Mouse (Mus musculus) neutrophil, adult 5-6 weeks (primary cell): ENCODE measurements at regions not wholly inside any gene's neighbourhood (a gene's known extent, or its start where the extent isn't known, plus 50 kb on each side); places are given as distances from the start of the nearest gene placed in this dataset.

Source experiments
- ATAC-seq: fragments of 151-379, 151-347 bp; 2 replicates; pipeline ENCODE4 v1.8.0; 2017; ENCODE audit warnings: mild to moderate bottlenecking, moderate TSS enrichment; ENCODE audit not compliant: insufficient number of reproducible peaks, poor library complexity, low FRiP score, severe bottlenecking; ENCODE audit errors: extremely low read depth

GRCm38 (mm10) chr2:48501387-48501786 lies 312.5 kb upstream of the Acvr2a start:
- ATAC-seq: no peak

GRCm38 (mm10) chr2:48513848-48514247 lies 300.1 kb upstream of the Acvr2a start:
- no peak for ATAC-seq

GRCm38 (mm10) chr2:48519838-48520404 lies 294.0 kb upstream of the Acvr2a start:
- no peak for ATAC-seq

GRCm38 (mm10) chr2:48520535-48520971 lies 293.4 kb upstream of the Acvr2a start:
- ATAC-seq: no peak

GRCm38 (mm10) chr2:48535453-48535852 lies 278.5 kb upstream of the Acvr2a start:
- ATAC-seq: no peak

- ATAC-seq: no peak
Measured at GRCm38 (mm10) chr2:48536930-48537329, 277.0 kb upstream of the Acvr2a start.

- no peak for ATAC-seq
Measured at GRCm38 (mm10) chr2:48538668-48539341, 275.1 kb upstream of the Acvr2a start.

GRCm38 (mm10) chr2:48539465-48540055 lies 274.3 kb upstream of the Acvr2a start:
- no peak for ATAC-seq

GRCm38 (mm10) chr2:48544377-48544776 lies 269.5 kb upstream of the Acvr2a start:
- no peak for ATAC-seq

- no peak for ATAC-seq
Measured at GRCm38 (mm10) chr2:48545072-48545471, 268.8 kb upstream of the Acvr2a start.

- no peak for ATAC-seq
Measured at GRCm38 (mm10) chr2:48545679-48546078, 268.2 kb upstream of the Acvr2a start.

- no peak for ATAC-seq
Measured at GRCm38 (mm10) chr2:48546194-48546593, 267.7 kb upstream of the Acvr2a start.

- no peak for ATAC-seq
Measured at GRCm38 (mm10) chr2:48556600-48556999, 257.3 kb upstream of the Acvr2a start.

- no peak for ATAC-seq
Measured at GRCm38 (mm10) chr2:48557123-48557522, 256.8 kb upstream of the Acvr2a start.

- no peak for ATAC-seq
Measured at GRCm38 (mm10) chr2:48558641-48559040, 255.3 kb upstream of the Acvr2a start.

- ATAC-seq: no peak
Measured at GRCm38 (mm10) chr2:48563636-48564035, 250.3 kb upstream of the Acvr2a start.

- ATAC-seq: no peak
Measured at GRCm38 (mm10) chr2:48564170-48564569, 249.7 kb upstream of the Acvr2a start.

- ATAC-seq: no peak
Measured at GRCm38 (mm10) chr2:48567871-48568270, 246.0 kb upstream of the Acvr2a start.

- ATAC-seq: no peak
Measured at GRCm38 (mm10) chr2:48586162-48586830, 227.6 kb upstream of the Acvr2a start.

- no peak for ATAC-seq
Measured at GRCm38 (mm10) chr2:48586831-48587169, 227.1 kb upstream of the Acvr2a start.
